Mouse (Mus musculus) urinary bladder, postnatal 4 days (tissue): Measurements from ENCODE around the gene Olfr70.
A peak's percentile ranks its signal among the peaks of the same experiment; 100 is the strongest.

Experiments
- DNase-seq, 2 experiments: peaks; one replicate each; pipeline ENCODE4 v3.0.0; 2021 to 2022; ENCODE audit warnings: low spot score in 2 of 2

Gene Olfr70

DNA sequence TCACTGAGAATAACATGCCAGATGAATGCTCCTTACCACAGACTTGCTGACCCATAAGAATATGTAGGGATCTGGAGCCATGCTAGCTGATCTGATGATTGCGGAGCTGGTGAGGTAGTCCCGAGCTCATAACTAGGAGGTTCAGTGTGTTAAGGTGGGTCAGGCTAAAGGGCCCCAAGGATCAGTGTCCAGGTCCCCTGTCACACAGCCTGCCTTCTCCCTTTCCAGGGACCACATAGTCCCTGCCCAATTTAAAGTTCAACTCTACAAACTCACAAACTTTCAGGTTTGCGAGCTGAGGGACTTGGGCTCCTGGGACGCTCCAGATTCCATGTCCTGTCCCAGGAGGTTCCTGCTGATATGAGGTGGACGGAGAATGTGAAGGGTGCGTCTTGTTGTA lies at the start of gene Olfr70:
Gene Olfr70 (minus strand): TSS at position 101 of the 400 bp plus-strand sequence.
- DNase-seq, result no peak

DNA sequence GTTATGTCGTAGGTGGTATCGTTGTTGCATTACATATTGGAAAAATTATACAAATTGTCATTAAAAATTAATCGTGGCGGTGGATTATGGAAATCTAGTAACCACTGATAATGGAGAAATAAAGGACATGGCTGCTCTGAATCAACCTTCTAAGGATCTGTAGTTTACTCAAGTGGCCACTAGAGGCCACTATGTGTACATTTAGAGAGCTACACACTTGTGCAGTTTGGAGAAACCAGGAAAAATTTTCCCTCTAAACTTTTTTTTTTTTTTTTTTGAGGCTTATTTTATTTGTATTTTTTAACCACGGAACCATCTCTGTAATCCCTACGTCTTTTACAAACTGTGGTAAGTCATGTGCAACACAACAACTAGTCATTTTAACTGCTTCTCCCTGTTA lies 44.6 kb upstream of the Olfr70 start:
- no peak for DNase-seq

DNA sequence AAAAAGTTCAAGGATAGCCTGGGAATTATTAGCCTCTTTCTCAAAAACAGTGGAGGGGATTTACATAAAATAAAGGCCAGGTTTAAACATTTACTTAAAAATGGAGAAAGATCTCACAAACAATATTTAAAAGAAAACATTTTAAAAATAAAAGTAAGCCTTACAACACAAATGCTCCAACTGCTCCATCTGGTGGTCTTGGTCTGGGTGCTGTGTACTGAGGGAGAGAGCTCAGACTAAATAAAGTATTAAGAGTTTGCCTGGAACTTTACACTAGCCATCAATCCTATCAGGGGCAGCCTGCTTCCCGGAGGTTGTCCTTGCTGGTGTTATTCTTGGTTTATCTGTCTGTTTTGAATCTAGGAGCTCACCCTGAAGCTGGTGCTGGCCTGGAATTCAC lies 42.5 kb upstream of the Olfr70 start:
- no peak for DNase-seq

DNA sequence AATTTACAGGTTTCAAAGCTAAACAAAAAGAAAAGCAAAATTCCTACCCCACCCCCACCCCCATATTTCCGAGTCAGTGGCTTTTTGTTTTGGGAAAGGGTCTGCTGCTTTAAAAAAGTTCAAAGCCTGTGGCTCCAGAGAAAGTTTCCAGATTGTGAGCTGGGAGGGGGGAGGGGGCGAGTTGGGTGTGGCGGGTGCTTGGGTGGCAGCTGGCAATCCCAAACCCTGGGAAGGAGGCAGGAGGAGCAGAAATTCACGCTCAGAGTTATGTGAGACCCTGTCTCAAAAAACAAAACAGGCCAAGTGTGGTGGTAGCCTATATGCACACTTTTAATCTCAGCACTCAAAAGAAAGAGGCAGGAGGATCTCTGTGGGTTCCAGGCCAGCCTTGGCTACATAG lies 42.0 kb upstream of the Olfr70 start:
- DNase-seq, result no peak

DNA sequence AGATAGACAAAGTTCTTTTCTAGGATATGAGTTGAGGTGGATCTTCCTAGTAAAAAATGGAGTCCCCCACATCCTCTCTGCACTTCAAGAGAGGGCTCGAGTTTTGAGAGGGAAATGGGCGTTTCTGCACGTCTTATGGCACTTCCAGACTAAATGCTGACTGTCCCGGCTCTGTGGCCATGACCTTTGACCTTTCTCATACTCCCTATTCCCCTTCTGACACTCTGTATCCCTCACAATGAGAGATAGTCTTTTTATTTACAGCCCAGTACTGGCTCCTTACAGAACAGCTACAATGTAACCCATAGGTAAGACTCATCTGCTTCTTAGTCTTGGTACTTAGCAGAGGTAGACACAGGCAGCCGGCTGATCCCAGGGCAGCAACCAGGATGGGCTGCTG lies 40.9 kb upstream of the Olfr70 start:
- no peak for DNase-seq

DNA sequence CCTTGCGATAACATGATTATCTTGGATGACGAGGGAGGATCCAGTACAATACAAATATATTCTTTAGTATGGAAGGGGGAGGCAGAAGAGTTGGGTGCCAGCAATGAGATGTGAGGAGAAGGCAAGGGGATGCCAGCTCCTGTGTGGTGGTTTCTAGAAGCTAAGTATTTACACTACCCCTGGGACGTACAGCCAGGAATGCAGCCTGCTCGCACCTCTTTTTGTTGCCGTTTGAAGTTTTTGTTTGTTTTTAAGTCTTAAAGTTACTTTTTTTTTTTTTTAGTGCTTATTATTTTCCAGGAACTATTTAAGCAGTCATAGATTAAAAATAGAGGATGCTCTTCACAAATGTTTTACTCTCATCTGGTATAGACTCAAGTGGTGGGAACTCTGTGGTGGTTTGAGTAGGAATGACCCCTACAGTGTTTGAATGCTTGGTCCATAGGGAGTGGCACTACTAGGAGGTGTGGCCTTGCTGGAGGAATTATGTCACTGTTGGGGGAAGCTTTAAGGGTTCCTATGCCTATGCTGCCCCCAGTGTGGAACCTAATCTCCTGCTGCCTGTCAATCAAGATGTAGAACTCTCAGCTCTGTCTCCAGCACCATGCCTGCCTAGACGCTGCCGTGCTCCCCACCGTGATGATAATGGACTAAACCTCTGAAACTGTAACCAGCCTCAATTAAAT lies 38.5 kb upstream of the Olfr70 start:
- no peak for DNase-seq

DNA sequence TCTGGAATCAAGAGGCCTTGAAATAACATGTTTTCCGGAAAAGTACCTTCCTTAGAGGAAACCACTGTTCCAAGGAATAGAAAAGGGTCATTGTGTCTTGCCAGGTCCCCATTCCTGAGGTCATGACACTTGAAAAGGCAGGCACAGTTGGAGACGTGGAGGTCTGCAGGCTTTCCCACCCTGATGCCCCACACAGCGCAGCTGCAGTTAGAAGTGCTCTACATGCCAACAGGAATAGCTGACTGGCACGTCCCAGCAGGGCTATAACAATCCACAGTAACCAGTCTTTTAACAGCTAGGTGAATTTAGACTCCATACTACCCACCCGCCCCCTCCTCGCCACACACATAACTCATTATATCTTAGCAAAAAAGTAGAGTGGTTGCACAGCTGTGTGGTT lies 36.5 kb upstream of the Olfr70 start:
- no peak for DNase-seq

DNA sequence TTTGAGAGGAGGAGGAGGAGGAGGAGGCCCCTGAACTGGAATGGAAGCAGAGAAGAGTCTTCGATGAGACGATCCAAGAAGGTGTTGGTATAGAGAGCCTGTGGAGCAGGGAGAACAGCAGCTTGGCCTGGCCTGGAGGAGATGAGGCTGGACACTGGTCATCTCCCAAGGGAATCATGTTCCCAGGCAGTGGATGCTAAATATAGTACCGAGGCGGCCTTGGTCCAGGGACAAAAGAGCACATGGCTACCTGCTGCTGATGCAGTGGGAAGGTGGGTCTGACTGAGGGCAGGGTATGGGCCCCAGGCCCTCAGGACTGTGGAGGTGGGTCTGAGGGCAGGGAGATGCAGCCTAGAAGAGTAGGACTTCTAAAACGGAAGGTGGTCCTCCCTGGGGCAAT lies 32.6 kb upstream of the Olfr70 start:
- DNase-seq, result no peak

DNA sequence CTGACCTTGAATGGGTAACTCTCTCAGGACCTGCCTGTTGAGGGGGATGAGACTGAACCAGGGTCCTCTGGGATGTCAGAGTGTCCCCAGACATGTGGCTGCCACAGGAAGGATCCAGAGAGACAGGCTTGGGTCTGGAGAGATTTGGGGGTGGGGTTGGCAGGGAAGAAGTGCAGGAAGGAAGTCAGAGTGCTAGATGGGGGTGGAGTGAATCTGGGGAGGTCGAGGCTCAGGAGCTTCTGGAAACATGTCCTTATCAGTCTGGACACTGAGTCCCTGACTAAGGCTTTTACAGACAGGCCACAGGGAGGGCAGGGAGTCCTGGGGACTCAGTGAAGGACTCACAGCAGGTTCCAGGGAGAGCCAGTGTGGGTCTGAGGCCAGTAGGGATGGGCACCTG lies 31.6 kb upstream of the Olfr70 start:
- DNase-seq, result no peak

DNA sequence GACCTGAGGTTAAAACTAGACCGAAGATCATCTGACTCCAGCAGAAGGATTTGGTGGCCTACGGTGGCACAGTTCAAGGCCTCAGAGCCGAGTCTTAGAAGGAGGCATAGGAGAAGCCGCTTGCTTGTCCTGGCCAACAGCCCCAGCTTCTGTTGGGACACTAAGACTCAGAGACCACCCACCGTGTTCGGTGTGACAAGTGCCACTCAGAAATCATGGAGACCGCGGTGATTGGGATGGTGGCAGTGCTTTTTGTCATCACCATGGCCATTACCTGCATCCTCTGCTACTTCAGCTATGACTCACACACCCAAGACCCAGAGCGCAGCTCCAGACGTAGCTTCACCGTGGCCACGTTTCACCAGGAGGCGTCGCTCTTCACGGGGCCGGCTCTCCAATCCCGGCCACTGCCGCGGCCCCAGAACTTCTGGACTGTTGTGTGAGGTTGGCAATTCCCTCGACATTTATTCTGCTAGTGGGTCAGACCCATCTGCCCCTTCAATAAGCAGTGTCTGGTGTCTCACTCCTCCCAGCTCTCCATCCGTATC lies 30.2 kb upstream of the Olfr70 start:
- DNase-seq, result no peak

DNA sequence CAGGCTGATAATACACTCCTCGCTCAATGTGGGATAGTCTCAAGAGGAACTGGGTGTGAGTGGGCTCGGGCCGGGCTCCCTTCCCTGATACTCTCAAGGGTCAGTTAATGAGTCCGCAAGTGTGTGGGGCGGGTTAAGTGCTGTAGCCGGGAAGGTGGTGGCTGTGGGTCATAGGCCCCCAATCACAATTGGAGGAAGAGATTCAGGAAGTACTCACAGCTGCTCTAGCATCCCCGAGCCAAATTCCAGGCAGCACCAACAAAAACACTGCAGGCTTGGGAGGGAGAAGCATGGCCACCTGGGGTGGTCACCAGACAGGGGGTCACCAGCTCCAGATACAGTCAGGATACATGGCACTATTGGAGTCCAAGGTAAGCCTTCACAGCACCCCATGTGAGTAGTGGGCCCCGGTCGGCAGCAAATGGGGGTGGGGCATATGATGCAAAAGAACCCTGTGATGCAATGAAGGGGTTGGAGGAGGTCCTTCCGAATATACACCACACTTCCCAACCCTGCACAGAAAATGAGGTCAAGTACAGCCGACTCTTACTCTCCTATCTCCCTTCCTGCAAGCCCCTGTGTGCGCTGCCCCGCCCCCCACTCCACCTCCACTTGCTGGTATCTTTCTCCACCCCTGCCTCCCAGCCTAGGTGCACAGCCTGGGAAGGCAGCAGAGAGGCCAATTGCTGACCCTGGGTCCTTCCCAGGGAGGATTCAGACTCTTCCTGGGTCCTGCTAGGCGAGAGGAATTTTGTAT lies 29.4 kb upstream of the Olfr70 start, which contains the start of gene Spaar:
Gene Spaar (plus strand): TSS at position 241 of the 757 bp plus-strand sequence.
- peak in 1 of 2 experiments; percentile 42 for DNase-seq

DNA sequence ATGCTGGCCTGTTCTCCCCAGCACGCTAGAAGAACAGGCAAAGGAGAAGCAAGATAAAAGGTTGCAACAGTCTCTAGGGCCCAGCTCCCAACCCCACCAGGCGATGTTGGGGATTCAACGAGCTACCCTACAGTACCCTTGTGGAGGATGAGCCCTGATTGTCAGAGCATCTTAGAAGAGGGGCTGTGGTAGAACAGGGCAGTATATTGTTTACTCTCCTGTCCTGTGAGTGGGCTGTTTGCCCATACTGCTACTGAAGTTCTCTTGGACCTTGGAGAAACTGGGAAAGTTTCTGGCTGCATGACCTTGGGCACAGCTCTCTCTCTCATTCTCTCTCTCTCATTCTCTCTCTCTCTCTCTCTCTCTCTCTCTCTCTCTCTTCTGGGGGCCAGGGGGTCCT lies 28.5 kb upstream of the Olfr70 start:
- no peak for DNase-seq

DNA sequence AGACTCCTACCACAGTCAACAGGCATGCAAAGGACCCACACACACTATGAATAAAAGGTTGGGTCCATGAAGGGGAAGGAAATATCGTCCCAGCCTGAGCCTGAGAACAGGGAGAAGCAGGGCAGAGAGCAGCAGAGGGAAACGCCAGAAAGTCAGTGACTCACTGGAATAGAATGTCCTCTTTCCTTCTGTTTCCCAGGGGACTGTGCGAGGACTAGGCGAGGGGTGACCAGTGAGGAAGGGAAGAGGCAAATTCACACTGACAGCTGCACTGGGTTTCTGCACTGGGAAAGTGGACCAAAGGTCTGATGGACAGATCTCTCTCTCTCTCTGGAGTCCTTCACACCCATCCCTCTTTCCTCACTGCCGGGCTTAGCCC lies 28.0 kb upstream of the Olfr70 start:
- DNase-seq, result peak in 1 of 2 experiments; percentile 53

DNA sequence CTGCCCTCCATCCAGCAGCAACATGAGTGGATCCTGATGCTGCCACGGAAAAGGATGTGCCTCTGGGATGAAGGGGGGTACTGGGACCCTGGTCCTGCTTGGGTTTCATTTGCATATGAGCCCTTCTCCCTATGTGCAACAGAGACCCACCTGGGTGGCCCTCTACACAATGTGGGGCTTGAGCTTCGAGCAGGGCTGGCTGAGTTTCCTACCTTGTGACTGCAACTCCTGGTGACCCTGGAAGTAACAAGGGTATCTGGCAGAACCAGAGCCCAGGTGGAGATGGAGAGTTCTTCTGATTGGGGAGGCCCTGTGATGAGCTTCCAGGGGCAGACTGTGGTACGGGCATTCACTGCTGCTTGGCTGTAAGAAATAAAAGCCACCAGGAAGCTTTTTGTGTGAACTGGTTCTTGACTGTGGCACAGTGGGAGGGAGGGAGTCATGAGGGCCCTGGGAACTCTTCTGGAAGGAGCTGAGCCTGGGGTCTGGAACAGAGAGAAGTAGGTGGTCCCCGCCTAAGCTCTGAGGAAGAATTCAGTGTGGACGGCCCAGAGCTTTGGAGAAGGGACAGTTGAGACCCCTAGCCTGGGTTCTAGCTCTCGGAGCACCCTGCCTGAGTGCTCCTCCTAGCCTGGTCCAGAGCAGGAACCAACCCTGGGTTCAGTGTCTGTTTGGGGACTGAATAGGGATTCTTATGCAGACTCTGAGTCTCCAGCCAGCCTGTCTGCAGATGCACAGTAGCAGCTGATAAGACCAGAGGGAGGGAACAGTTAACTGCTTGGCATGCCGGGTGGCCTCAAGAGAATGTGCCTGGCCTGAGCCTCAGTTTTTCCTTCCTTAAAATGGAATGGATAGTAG lies 27.3 kb upstream of the Olfr70 start:
- peak in 1 of 2 experiments; percentile 33 for DNase-seq

DNA sequence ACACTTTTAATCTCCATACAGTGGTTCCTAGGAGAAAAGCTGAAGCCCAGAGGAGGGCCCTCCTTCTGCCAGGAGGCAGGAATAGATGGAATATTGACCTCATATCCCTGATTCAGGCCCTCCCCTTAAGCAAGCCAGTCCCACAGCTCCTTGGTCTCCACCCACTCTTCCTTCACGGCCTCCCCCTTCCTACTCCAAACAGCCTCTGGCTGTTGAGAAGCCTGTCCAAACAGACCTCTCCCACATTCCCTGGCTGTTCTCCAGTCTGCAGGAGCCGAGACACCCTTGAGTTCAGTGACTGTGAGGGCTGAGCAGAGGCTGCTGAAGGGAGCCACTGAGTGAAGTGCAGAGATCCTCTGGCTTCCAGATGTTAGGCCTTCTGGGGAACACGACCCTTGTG lies 26.4 kb upstream of the Olfr70 start, which contains the start of gene Hrct1:
Gene Hrct1 (plus strand): TSS at position 194 of the 400 bp plus-strand sequence.
- DNase-seq, result peak; percentile 78 to 82

DNA sequence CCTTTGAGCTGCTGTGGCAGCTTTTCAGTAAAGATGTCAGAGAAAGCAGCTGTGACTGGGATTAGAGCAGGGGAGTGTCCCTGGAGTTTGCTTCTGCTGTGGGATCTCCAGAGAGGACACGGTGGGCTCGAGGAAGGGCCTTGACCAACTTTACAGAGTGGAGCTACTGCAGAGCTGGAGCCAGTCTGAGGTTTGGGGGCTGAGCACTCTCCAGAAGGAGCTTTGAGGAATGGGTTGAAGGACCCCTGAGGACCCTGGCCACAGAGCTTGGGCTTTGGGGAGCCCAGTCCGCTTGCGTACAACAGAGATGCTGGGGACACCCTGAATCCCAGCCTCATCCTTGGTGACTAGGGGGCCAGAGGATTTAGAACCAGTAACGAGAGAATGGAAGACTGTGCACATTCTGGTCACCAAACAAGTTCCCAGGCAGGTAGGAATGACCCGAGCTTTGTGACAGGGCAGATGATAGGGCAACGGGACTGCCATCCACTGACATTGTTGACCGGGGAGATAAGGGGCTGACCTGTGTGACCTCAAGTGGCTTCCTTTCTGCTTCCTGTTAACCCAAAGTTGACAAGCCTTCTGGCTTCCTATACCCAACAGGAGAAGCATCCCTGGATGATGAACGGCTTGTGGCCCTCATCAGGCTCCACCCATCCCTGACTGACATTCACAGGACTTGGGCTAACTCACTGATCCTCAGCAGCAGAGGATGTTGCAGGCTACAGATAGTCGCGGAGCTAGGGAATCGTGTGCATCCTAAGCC lies 25.8 kb upstream of the Olfr70 start:
- DNase-seq, result no peak

DNA sequence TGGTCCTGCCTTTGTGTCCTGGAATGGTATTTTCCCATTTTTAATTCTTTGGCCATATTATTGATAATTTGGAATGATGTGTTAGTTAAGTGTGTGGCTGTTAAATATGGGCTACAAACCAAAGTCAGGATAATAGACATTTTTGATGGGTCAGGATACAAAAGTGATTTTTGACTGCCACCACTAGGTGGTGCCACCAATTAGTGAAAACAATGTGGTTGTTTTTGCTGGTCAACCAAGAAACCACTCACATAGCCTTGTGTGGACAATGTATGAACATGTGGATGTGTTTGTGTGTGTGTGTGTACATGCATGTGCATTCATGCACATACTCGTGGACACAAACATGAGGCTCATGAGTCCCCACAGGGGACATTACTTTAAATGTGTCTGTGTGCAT lies 24.2 kb upstream of the Olfr70 start:
- DNase-seq, result no peak

DNA sequence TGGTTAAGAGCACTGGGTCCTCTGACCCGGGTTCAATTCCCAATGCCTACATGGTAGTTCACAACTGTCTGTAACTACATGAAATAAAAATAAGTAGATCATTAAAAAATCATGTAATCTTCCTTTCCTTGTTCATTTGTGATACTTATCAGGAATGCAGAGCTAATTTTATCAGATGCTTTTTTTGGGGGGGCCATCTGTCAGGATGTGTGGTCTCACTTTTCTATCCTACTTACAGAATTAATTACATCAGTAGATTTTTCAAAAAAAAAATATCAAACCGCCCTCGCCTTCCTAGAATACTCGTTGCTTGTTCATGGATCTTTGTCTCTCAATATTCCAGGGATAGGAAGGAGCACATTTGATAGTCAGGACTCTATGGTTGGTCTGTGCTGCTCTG lies 21.6 kb upstream of the Olfr70 start:
- no peak for DNase-seq

DNA sequence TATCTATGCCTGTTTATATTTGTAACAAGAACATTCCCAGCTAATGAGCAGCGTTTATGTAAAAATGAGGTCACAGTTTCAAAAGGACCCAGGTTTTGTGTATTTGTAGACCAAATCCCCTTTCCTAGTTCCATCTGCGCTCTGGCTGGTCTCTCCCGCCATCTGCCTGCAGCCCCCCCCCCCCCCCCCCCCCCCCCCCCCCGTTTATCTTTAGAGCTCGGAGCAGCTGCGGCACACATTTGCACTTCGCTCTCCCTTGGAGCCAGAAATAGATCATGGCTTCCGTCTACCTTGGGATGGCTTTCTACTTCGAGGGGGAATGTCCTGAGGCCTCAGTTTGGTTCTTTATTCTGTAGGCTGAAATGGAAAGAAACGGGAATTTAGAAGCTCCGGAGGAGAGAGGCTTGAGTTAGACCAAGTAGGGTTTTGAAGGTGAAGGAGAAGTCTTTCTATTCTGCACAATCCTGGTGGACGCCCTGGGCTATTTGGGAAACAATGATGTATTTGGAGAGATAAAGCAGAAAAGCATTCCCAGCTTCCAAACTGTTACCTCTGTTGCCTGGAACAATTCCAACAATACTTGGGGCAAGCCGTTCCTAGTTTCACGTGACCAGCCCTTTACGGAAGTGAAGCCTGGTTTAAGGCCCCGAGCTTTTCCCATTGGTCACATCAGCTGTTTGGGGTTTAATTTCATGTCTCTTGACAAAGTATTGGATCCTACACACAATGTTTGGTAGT lies 20.1 kb upstream of the Olfr70 start:
- DNase-seq, result no peak

DNA sequence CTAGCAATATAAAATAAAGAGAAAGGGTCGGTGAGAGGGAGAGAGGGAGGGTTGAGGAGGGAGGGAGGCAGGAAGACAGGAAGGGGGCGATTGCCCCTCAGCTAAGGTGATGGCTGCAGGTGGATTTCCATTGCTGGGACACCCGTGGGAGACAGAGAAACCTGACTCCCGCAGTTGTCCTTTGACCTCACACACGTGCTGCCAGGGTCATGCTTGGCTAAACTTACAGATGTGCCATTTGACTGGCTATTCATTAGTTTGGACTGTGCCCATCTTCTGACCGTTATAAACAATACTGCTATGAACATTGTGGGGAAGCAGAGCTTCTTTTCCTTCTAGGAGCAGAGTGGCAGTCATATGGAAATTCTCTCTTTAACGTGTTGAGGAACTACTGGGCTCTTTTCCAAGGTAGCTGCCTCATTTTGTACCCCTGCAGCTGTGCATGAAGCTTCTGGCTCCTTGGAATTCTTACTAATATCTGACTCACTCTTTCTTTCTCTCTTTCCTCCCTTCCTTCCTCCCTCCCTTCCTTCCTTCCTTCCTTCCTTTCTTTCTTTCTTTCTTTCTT lies 13.1 kb upstream of the Olfr70 start:
- DNase-seq, result no peak
